In the genomic region with DNA sequence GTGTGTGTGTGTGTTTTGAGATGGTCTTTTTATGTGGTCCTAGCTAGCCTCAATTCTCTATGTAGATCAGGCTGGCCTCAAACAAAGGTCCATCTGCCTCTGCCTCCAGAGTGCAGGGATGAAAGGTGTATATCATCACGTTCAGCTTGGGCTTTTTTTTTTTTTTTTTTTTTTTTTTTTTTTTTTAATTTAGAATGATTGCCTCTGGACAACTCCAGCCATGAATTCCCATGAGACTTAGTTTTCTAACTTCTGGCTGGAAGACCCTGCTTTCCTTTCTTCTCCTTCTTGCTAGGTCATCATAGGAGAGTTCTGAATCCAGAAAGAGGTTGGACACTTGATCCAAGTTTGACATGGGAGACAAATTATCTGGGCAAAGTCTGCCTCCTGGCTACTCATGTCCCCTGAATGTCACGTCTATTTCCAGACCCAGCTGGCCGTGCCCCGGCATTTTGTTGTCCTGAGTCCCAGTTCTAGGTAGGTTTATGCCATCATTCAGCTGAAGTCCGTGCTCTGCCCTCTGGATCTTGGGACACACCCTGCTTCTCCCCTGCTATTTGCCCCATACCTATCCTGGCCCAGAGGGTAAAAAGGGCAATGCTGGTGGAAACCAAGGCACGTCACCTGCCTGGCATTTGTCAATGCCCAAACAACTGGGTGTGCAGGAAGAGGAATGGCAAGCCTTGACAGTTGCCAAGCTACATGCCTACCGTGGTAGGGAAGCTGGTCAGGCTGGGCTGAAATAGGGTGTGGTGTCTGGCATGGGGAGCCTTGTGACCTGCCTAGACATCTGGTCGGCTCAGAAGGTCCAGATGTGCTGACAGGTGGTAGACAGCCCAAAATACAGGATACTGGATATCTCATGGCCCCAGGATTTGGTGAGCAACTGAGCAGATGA, we compare ENCODE assay signal across 15 mouse cellular contexts. TPM values are rescaled to one million over a fixed set of nuclear protein-coding genes. Genes with fewer than 3 reads are reported as not detected.
DNase-seq lines count a peak whose midpoint lies in the region; ATAC-seq and TF ChIP-seq lines count a peak whose summit lies in the region.
"Had no signal": no experiment of that assay in that cellular context is flagged by ENCODE, and none has a peak within 500 bp of the region (broad histone marks: within the 10 kb centered on the region; RNA-seq: fewer than 3 reads in every experiment).

No protein-coding gene starts in this region.

- no peaks in the 10 kb centered on the region for H3K79me2 ChIP-seq in MEL (ENCODE audit: control insufficient read depth, insufficient read depth, low read length, poor library complexity)

- no peak for TF ChIP-seq CTCF in MEL (IDR thresholded peaks at IDR 0.05 in 2 of 3, conservative IDR thresholded peaks at IDR 0.05 in 1 of 3; ENCODE audit: control insufficient read depth in 1 of 3, insufficient read depth in 1 of 3, low read depth in 2 of 3, low read length in 3 of 3, poor library complexity in 1 of 3, severe bottlenecking in 1 of 3)

- DNase-seq in kidney, adult 11 months = peak; percentile 44
- no peak for DNase-seq in kidney, postnatal 14 days
- DNase-seq in MEL (ENCODE audit: low read depth, low spot score) = no peak
- DNase-seq in gastrocnemius, postnatal 36 days = peak; percentile 50 to 51
- DNase-seq in cerebellum, postnatal 10 days = no peak
- DNase-seq: adrenal gland, postnatal 25 days; cerebellum, adult 11 months; embryo, embryonic 11 days; lung, adult 2 months; thymus, postnatal 14 days had no signal

- intact Hi-C loops in gastrocnemius, postnatal 36 days (cut with DNase I) = loop anchor here (10.0 kb wide), 2 partner anchors 88 to 398 kb away; no protein-coding TSS in a partner anchor

- H3K9me3 ChIP-seq in MEL (replicated peaks; ENCODE audit: insufficient read depth, low read length) = no peaks in the 10 kb centered on the region
- no peaks in the 10 kb centered on the region for H3K9me3 ChIP-seq in liver, embryonic 16.5 days (replicated peaks; ENCODE audit: control insufficient read depth, low read length)
- H3K9me3 ChIP-seq: hindbrain, embryonic 12.5 days; megakaryocyte, embryonic 14.5 days had no signal

- no peak overlapping the region for H3K4me3 ChIP-seq in MEL (ENCODE audit: control insufficient read depth in 1 of 2, insufficient read depth in 1 of 2, low read depth in 2 of 2, low read length in 2 of 2)
- H3K4me3 ChIP-seq in liver, embryonic 16.5 days (ENCODE audit: low read depth, low read length) = no peak overlapping the region
- H3K4me3 ChIP-seq: hindbrain, embryonic 12.5 days; megakaryocyte, embryonic 14.5 days had no signal

- no peak overlapping the region for H3K27ac ChIP-seq in MEL (ENCODE audit: control insufficient read depth, low read depth, low read length)
- H3K27ac ChIP-seq in liver, embryonic 16.5 days (ENCODE audit: low read length) = peak overlapping the region; percentile 20; the same call in 1 of the 2 replicates
- H3K27ac ChIP-seq: hindbrain, embryonic 12.5 days had no signal

- no peaks in the 10 kb centered on the region for H3K4me1 ChIP-seq in MEL (ENCODE audit: control insufficient read depth in 1 of 2, insufficient read depth in 2 of 2, low read length in 2 of 2)
- H3K4me1 ChIP-seq in liver, embryonic 16.5 days (ENCODE audit: control insufficient read depth, low read depth, low read length) = peaks cover 2% of the 10 kb centered on the region

- no peak for TF ChIP-seq POLR2A in MEL (IDR thresholded peaks at IDR 0.05; ENCODE audit: control insufficient read depth in 1 of 2, insufficient read depth in 1 of 2, low read depth in 1 of 2, low read length in 2 of 2, poor library complexity in 1 of 2)

- H3K9ac ChIP-seq in MEL (ENCODE audit: control insufficient read depth, low read depth, low read length, poor library complexity, severe bottlenecking) = no peak overlapping the region
- H3K9ac ChIP-seq in liver, embryonic 16.5 days (ENCODE audit: low read depth, low read length) = no peak overlapping the region
- H3K9ac ChIP-seq: hindbrain, embryonic 12.5 days had no signal

- H3K36me3 ChIP-seq in MEL (ENCODE audit: control insufficient read depth in 1 of 2, insufficient read depth in 2 of 2, low read length in 2 of 2) = peaks cover 0 to 9% of the 10 kb centered on the region in 2 experiments; a peak in 1 of 4 replicates
- H3K36me3 ChIP-seq in liver, embryonic 16.5 days (ENCODE audit: control insufficient read depth, insufficient read depth) = peaks cover 23% of the 10 kb centered on the region

- no peak for ATAC-seq in liver, embryonic 16.5 days (ENCODE audit: low read depth)
- no peak for ATAC-seq in CD4-positive, CD25-positive, alpha-beta regulatory T cell, adult 4 months

- 71% methylated on average over 8 of the region's 8 CpGs for WGBS in liver, embryonic 16.5 days (ENCODE audit: insufficient replicate concordance)

- no peaks in the 10 kb centered on the region for H3K27me3 ChIP-seq in MEL (ENCODE audit: control insufficient read depth in 1 of 2, insufficient read depth in 2 of 2, low read length in 2 of 2)
- no peaks in the 10 kb centered on the region for H3K27me3 ChIP-seq in liver, embryonic 16.5 days (ENCODE audit: control insufficient read depth, insufficient read depth, low read depth, low read length)
- H3K27me3 ChIP-seq: hindbrain, embryonic 12.5 days had no signal

- no peak for TF ChIP-seq EP300 in MEL (IDR thresholded peaks at IDR 0.05; ENCODE audit: low read depth in 1 of 2, low read length in 2 of 2)

- TF ChIP-seq RAD21 in MEL (IDR thresholded peaks at IDR 0.05; ENCODE audit: low read depth, low read length) = no peak

- H3K4me2 ChIP-seq in liver, embryonic 16.5 days (ENCODE audit: low read depth, low read length) = no peak overlapping the region; the same call in 1 of the 2 replicates
- H3K4me2 ChIP-seq: hindbrain, embryonic 12.5 days had no signal

TF ChIP-seq in MEL, 35 proteins besides CTCF, POLR2A, EP300 and RAD21:
- TF ChIP-seq GABPA (IDR thresholded peaks at IDR 0.05; ENCODE audit: low read depth, low read length) (no peak), SMC3 (IDR thresholded peaks at IDR 0.05; ENCODE audit: low read depth, low read length) (no peak), ZNF384 (IDR thresholded peaks at IDR 0.05; ENCODE audit: low read depth, low read length) (peak; percentile 76), USF1 (IDR thresholded peaks at IDR 0.05; ENCODE audit: low read depth, low read length) (no peak)

RNA-seq across cellular contexts. Expression of gene Cdc25a, which starts 21.1 kb away (rescaled TPM):
- total RNA-seq in MEL (2012; rRNA removed) = 50.6 and 67.4 TPM in 2 replicates
- polyA plus RNA-seq in MEL (2012; ENCODE audit: insufficient read depth in 1 of 2, insufficient read length in 2 of 2, low read depth in 1 of 2, low replicate concordance in 2 of 2, missing spikeins in 1 of 2) = 10 to 100 TPM; 67.2 to 79.4 TPM
- 1 to 10 TPM; 3.4 to 4.2 TPM for total RNA-seq in gastrocnemius, postnatal 36 days (2021)
- polyA plus RNA-seq in liver, embryonic 16.5 days (2015; fragmentation: Nextera tagmentation; extraction: Ambion mirVana) = 9.9 and 10.7 TPM in 2 replicates
- 1 to 10 TPM; 7.0 to 7.4 TPM for polyA plus RNA-seq in CD4-positive, CD25-positive, alpha-beta regulatory T cell, adult 4 months (2017; shearing (Covaris generic))

RNA-seq across cellular contexts. Expression of gene Map4, which starts 34.8 kb away (rescaled TPM):
- 14.5 and 20.7 TPM in 2 replicates for total RNA-seq in MEL (2012; rRNA removed)
- polyA plus RNA-seq in MEL (2012; ENCODE audit: insufficient read depth in 1 of 2, insufficient read length in 2 of 2, low read depth in 1 of 2, low replicate concordance in 2 of 2, missing spikeins in 1 of 2) = 10 to 100 TPM in 1 of 2 experiments, not detected in 1; 47.8 TPM
- total RNA-seq in gastrocnemius, postnatal 36 days (2021) = 100 to 1,000 TPM; 418 to 437 TPM
- polyA plus RNA-seq in liver, embryonic 16.5 days (2015; fragmentation: Nextera tagmentation; extraction: Ambion mirVana) = 13.0 TPM in 2 replicates
- polyA plus RNA-seq in CD4-positive, CD25-positive, alpha-beta regulatory T cell, adult 4 months (2017; shearing (Covaris generic)) = 10 to 100 TPM; 36.8 to 41.0 TPM

RNA-seq across cellular contexts. Expression of gene Camp, which starts 47.1 kb away (rescaled TPM):
- total RNA-seq in MEL (2012; rRNA removed) = not detected in 2 replicates
- under 1 TPM in 1 of 2 experiments, not detected in 1; 0.13 TPM for polyA plus RNA-seq in MEL (2012; ENCODE audit: insufficient read depth in 1 of 2, insufficient read length in 2 of 2, low read depth in 1 of 2, low replicate concordance in 2 of 2, missing spikeins in 1 of 2)
- not detected for total RNA-seq in gastrocnemius, postnatal 36 days (2021)
- polyA plus RNA-seq in liver, embryonic 16.5 days (2015; fragmentation: Nextera tagmentation; extraction: Ambion mirVana) = 303 and 340 TPM in 2 replicates
- polyA plus RNA-seq in CD4-positive, CD25-positive, alpha-beta regulatory T cell, adult 4 months (2017; shearing (Covaris generic)) = not detected
- total RNA-seq: adrenal gland, postnatal 25 days; left cerebral cortex, postnatal 14 days had no signal

Comparison
In these comparisons a context has a peak if more than half of its experiments do, and no peak if none do; other contexts are left out.
1. DNase-seq: peak in kidney, adult 11 months (single experiment) and gastrocnemius, postnatal 36 days (2 of 2); none in kidney, postnatal 14 days (single experiment), MEL (single experiment) and cerebellum, postnatal 10 days (0 of 2).
2. RNA of gene Camp, which starts 47.1 kb away (polyA plus RNA-seq): 303 to 340 TPM in liver, embryonic 16.5 days; 0.13 TPM in MEL and not detected in CD4-positive, CD25-positive, alpha-beta regulatory T cell, adult 4 months; every median in the first group is over 100 times any median in the second.